Mouse (Mus musculus): Measurements from ENCODE around the gene Tcn2. TPM values are rescaled to one million over a fixed set of nuclear protein-coding genes. Genes with fewer than 3 reads are reported as not detected.

Tcn2 gene
- polyA plus RNA-seq, 3 experiments from 2014 or later, result 11.0 to 29.1 (median 23.6) TPM

- ATAC-seq, result peak; percentile 97
These were observed 37.3 kb downstream of the Tcn2 start, which contains the start of the genes 4921536K21Rik and Dusp18 for GRCm38 (mm10) chr11:3894406-3895281. Gene 4921536K21Rik (minus strand): TSS chr11:3895098. Gene Dusp18 (plus strand): TSS chr11:3895240.

GRCm38 (mm10) chr11:3893970-3894369, 38.0 kb downstream of the Tcn2 start:
- no peak for ATAC-seq

GRCm38 (mm10) chr11:3887331-3887730, 44.6 kb downstream of the Tcn2 start:
- no peak for ATAC-seq

- ATAC-seq, result no peak
These were observed 48.2 kb downstream of the Tcn2 start for GRCm38 (mm10) chr11:3883711-3884110.

- no peak for ATAC-seq
These were observed 52.1 kb downstream of the Tcn2 start for GRCm38 (mm10) chr11:3879836-3880235.

GRCm38 (mm10) chr11:3878660-3879059, 53.3 kb downstream of the Tcn2 start:
- ATAC-seq, result no peak

GRCm38 (mm10) chr11:3876419-3876818, 55.5 kb downstream of the Tcn2 start:
- ATAC-seq, result no peak

Other genes with a start within 250 kb of the Tcn2 start
- gene Osbp2, start 68.3 kb downstream of the Tcn2 start, polyA plus RNA-seq (2017; shearing (Covaris generic)), result not detected
- gene 4921536K21Rik, start 37.1 kb downstream of the Tcn2 start, polyA plus RNA-seq (2017; shearing (Covaris generic)), result not detected
- under 1 TPM in 2 of 3 experiments, not detected in 1; 0.21 to 0.32 TPM for gene Dusp18, start 36.9 kb downstream of the Tcn2 start, polyA plus RNA-seq (2017; shearing (Covaris generic))
- 1 to 10 TPM; 1.3 to 2.3 (median 1.5) TPM for gene Slc35e4, start 17.5 kb downstream of the Tcn2 start, polyA plus RNA-seq (2017; shearing (Covaris generic))
- gene Pes1, start 31.8 kb upstream of the Tcn2 start, polyA plus RNA-seq (2017; shearing (Covaris generic)), result 10 to 100 TPM; 51.8 to 88.6 (median 72.7) TPM
- gene 4930556J24Rik, start 44.6 kb upstream of the Tcn2 start, polyA plus RNA-seq (2017; shearing (Covaris generic)), result under 1 TPM in 1 of 3 experiments, not detected in 2; 0.50 TPM
- not detected for gene Gal3st1, start 51.5 kb upstream of the Tcn2 start, polyA plus RNA-seq (2017; shearing (Covaris generic))
- gene Sec14l4, start 99.3 kb upstream of the Tcn2 start, polyA plus RNA-seq (2017; shearing (Covaris generic)), result not detected
- gene Sec14l3, start 132.7 kb upstream of the Tcn2 start, polyA plus RNA-seq (2017; shearing (Covaris generic)), result not detected
- gene Mtfp1, start 163.3 kb upstream of the Tcn2 start, polyA plus RNA-seq (2017; shearing (Covaris generic)), result 1 to 10 TPM; 1.1 to 3.8 (median 3.2) TPM
- 1 to 10 TPM in 2 of 3 experiments, under 1 TPM in 1; 0.79 to 2.7 (median 1.3) TPM for gene Sec14l2, start 191.3 kb upstream of the Tcn2 start, polyA plus RNA-seq (2017; shearing (Covaris generic))
- 10 to 100 TPM in 1 of 3 experiments, 1 to 10 TPM in 2; 7.5 to 10.4 (median 8.4) TPM for gene Rnf215, start 203.0 kb upstream of the Tcn2 start, polyA plus RNA-seq (2017; shearing (Covaris generic))
- 1 to 10 TPM; 1.5 to 2.9 (median 2.9) TPM for gene Ccdc157, start 228.1 kb upstream of the Tcn2 start, polyA plus RNA-seq (2017; shearing (Covaris generic))
- 10 to 100 TPM; 54.2 to 71.2 (median 66.6) TPM for gene Sf3a1, start 228.2 kb upstream of the Tcn2 start, polyA plus RNA-seq (2017; shearing (Covaris generic))